Mouse (Mus musculus): ENCODE results near the gene Rspry1. TPM values are rescaled to one million over a fixed set of nuclear protein-coding genes. Genes with fewer than 3 reads are reported as not detected.

Rspry1 gene
- total RNA-seq, 2 experiments from 2014 or later: 24.8 to 30.0 TPM

Other genes starting within 250 kb of the Rspry1 start
- gene Herpud1, start 215.5 kb upstream of the Rspry1 start, total RNA-seq (2021): 10 to 100 TPM; 65.9 to 66.1 TPM
- under 1 TPM; 0.42 to 0.95 TPM for gene Nlrc5, start 167.6 kb upstream of the Rspry1 start, total RNA-seq (2021)
- gene Cpne2, start 68.9 kb upstream of the Rspry1 start, total RNA-seq (2021): 10 to 100 TPM; 18.0 to 24.7 TPM
- 10 to 100 TPM; 45.3 to 45.6 TPM for gene Fam192a, start 60 bp downstream of the Rspry1 start, total RNA-seq (2021)
- 100 to 1,000 TPM; 153 to 159 TPM for gene Arl2bp, start 64.7 kb downstream of the Rspry1 start, total RNA-seq (2021)
- gene Pllp, start 94.3 kb downstream of the Rspry1 start, total RNA-seq (2021): 10 to 100 TPM; 29.0 to 58.2 TPM
- gene Ccl22, start 143.7 kb downstream of the Rspry1 start, total RNA-seq (2021): under 1 TPM in 1 of 2 experiments, not detected in 1; 0.17 TPM
- 100 to 1,000 TPM; 622 to 723 TPM for gene Cx3cl1, start 170.1 kb downstream of the Rspry1 start, total RNA-seq (2021)
- gene Ccl17, start 208.5 kb downstream of the Rspry1 start, total RNA-seq (2021): 10 to 100 TPM; 10.7 to 12.0 TPM
- 10 to 100 TPM; 89.3 to 92.6 TPM for gene Coq9, start 236.4 kb downstream of the Rspry1 start, total RNA-seq (2021)
- 10 to 100 TPM; 67.6 to 73.5 TPM for gene Ciapin1, start 236.4 kb downstream of the Rspry1 start, total RNA-seq (2021)